Mouse (Mus musculus): ENCODE data around the gene Gm36176. TPM values are rescaled to one million over a fixed set of nuclear protein-coding genes. Genes with fewer than 3 reads are reported as not detected.
A peak's percentile ranks its signal among the peaks of the same experiment; 100 is the strongest.

The Gm36176 gene
- polyA plus RNA-seq, 1 experiment from 2014 or later = not detected

DNA sequence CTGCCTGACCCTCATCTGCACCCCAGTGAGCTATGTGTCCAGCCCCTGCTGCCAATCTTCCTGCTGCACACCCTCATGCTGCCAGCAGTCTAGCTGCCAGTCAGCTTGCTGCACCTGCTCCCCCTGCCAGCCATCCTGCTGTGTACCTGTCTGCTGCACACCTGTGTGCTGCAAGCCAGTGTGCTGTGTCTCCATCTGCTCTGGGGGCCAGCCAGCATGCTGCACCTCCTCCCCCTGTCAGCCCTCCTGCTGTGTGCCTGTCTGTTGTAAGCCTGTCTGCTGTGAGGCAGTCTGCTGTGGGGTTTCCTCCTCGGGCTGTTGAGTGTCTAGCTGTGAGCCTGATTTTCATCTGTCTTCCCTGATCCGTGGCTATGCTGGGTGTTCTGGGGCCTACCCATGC lies 358 bp downstream of the Gm36176 start:
- H3K9me3 ChIP-seq (ENCODE audit: low read length) = no peaks in the 10 kb centered on the region; the same call in 1 of the 2 replicates
- WGBS = 20% methylated on average over 2 of the region's 2 CpGs
- TF ChIP-seq CTCF (IDR thresholded peaks at IDR 0.05) = no peak
- no peak for TF ChIP-seq EP300 (IDR thresholded peaks at IDR 0.05)
- H3K27me3 ChIP-seq (replicated peaks; ENCODE audit: insufficient read depth, low read length) = no peaks in the 10 kb centered on the region
- no peak overlapping the region for H3K4me2 ChIP-seq (replicated peaks; ENCODE audit: low read depth, low read length)
- no peak for ATAC-seq
- H3K27ac ChIP-seq (ENCODE audit: low read length) = no peak overlapping the region
- H3K36me3 ChIP-seq (ENCODE audit: insufficient read depth, low read length) = no peaks in the 10 kb centered on the region
- no peak for DNase-seq (ENCODE audit: low spot score)
- no peak overlapping the region for H3K9ac ChIP-seq (replicated peaks; ENCODE audit: low read depth)
- H3K4me3 ChIP-seq (ENCODE audit: low read depth, low read length) = no peak overlapping the region
- no peaks in the 10 kb centered on the region for H3K4me1 ChIP-seq (ENCODE audit: insufficient read depth, low read depth, low read length)

DNA sequence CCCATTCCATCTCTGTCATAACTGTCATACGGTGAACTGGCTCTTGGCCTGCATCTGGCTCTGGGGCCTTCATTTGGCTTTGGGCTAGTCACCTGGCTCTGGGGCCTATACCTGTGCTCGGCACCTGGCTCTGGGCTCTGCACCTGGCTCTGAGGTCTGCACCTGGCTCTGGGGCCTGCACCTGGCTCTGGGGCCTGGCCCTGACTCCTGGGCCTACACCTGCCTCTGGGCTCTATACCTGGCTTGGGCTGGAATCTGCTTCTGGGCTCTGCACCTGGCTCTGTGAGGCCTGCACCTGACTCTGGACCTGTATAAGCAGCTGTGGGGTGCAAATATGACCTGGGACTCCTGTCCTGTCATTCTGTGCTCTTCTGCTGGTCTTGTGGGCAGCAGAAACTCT lies 935 bp downstream of the Gm36176 start:
- Histone ChIP-seq H3K36me3 (ENCODE audit: insufficient read depth, low read length) (no peaks in the 10 kb centered on the region), H3K4me3 (ENCODE audit: low read depth, low read length) (no peak overlapping the region), H3K9me3 (ENCODE audit: low read length) (no peaks in the 10 kb centered on the region; the same call in 1 of the 2 replicates), H3K4me1 (ENCODE audit: insufficient read depth, low read depth, low read length) (no peaks in the 10 kb centered on the region), H3K27me3 (replicated peaks; ENCODE audit: insufficient read depth, low read length) (no peaks in the 10 kb centered on the region), H3K4me2 (replicated peaks; ENCODE audit: low read depth, low read length) (no peak overlapping the region), H3K27ac (ENCODE audit: low read length) (no peak overlapping the region), H3K9ac (replicated peaks; ENCODE audit: low read depth) (no peak overlapping the region)
- WGBS = 75% methylated on average over 2 of the region's 2 CpGs
- ATAC-seq (no peak), DNase-seq (ENCODE audit: low spot score) (no peak)
- TF ChIP-seq CTCF (IDR thresholded peaks at IDR 0.05) (no peak), EP300 (IDR thresholded peaks at IDR 0.05) (no peak)

DNA sequence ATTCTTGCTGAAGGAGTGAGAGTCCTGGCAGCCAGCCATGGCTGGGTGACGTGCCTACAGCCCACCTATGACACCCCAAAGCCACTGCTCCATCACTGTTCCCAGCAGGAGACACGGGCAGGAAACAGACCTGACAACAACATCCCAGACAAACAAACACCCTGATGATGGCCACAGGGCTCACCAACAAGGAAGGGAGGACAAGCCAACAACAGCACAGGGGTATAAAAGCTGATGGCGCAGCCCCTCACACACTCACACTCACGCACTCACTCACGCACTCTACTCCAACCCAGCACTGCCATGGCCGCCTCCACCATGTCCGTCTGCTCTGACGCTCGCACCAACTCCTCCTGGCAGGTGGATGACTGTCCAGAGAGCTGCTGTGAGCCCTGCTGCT lies 6.0 kb downstream of the Gm36176 start, which contains the start of gene Gm10318:
Gm10318 (plus strand) TSS at position 301 of the 400 bp plus-strand sequence.
- Histone ChIP-seq H3K9me3 (ENCODE audit: low read length) (no peaks in the 10 kb centered on the region), H3K4me2 (replicated peaks; ENCODE audit: low read depth, low read length) (no peak within 1 kb of the TSS), H3K27ac (ENCODE audit: low read length) (no peak within 1 kb of the TSS), H3K9ac (replicated peaks; ENCODE audit: low read depth) (no peak within 1 kb of the TSS), H3K27me3 (replicated peaks; ENCODE audit: insufficient read depth, low read length) (no peaks in the 10 kb centered on the region), H3K36me3 (ENCODE audit: insufficient read depth, low read length) (no peaks in the 10 kb centered on the region), H3K4me1 (ENCODE audit: insufficient read depth, low read depth, low read length) (no peaks in the 10 kb centered on the region), H3K4me3 (ENCODE audit: low read depth, low read length) (no peak within 1 kb of the TSS)
- DNase-seq (ENCODE audit: low spot score) (no peak), ATAC-seq (no peak)
- 53% methylated on average over 8 of the region's 9 CpGs for WGBS
- TF ChIP-seq CTCF (IDR thresholded peaks at IDR 0.05) (no peak), EP300 (IDR thresholded peaks at IDR 0.05) (no peak)

DNA sequence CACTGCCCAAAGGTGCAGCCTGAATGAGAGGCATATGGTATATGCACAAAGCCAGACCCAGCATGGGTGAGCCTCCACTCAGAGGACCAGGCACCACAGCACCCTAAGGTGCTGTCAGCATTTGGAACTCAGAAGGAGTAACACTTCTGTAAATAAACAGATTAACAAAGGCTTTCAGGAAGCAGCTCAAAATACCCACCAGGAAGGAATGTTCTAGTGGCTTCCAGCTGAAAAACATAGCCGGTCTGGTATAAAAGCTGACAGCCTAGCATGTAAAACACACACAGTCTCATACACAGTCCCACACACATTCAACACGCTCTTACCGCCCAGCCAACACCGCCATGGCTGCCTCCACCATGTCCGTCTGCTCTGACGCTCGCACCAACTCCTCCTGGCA lies 15.1 kb downstream of the Gm36176 start, which contains the start of gene Gm3285:
Gm3285 (plus strand) TSS at position 301 of the 400 bp plus-strand sequence.
- no peak within 1 kb of the TSS for H3K9ac ChIP-seq (replicated peaks; ENCODE audit: low read depth)
- WGBS = 35% methylated on average over 7 of the region's 7 CpGs
- H3K9me3 ChIP-seq (ENCODE audit: low read length) = no peaks in the 10 kb centered on the region
- no peak within 1 kb of the TSS for H3K27ac ChIP-seq (ENCODE audit: low read length)
- no peaks in the 10 kb centered on the region for H3K36me3 ChIP-seq (ENCODE audit: insufficient read depth, low read length)
- DNase-seq (ENCODE audit: low spot score) (no peak), ATAC-seq (no peak)
- no peak within 1 kb of the TSS for H3K4me3 ChIP-seq (ENCODE audit: low read depth, low read length)
- no peaks in the 10 kb centered on the region for H3K27me3 ChIP-seq (replicated peaks; ENCODE audit: insufficient read depth, low read length)
- no peaks in the 10 kb centered on the region for H3K4me1 ChIP-seq (ENCODE audit: insufficient read depth, low read depth, low read length)
- no peak within 1 kb of the TSS for H3K4me2 ChIP-seq (replicated peaks; ENCODE audit: low read depth, low read length)
- no peak for TF ChIP-seq EP300 (IDR thresholded peaks at IDR 0.05)
- no peak for TF ChIP-seq CTCF (IDR thresholded peaks at IDR 0.05)

GRCm38 (mm10) chr10:77864067-77864761 lies 17.6 kb downstream of the Gm36176 start:
- H3K36me3 ChIP-seq (ENCODE audit: insufficient read depth, low read length) = no peaks in the 10 kb centered on the region
- WGBS = 26% methylated on average over 14 of the region's 14 CpGs
- peaks cover 8% of the 10 kb centered on the region; the same call in 1 of the 2 replicates for H3K27me3 ChIP-seq (replicated peaks; ENCODE audit: insufficient read depth, low read length)
- ATAC-seq (peak; percentile 90), DNase-seq (ENCODE audit: low spot score) (peak; percentile 75)
- H3K27ac ChIP-seq (ENCODE audit: low read length) = no peak overlapping the region
- H3K9ac ChIP-seq (replicated peaks; ENCODE audit: low read depth) = no peak overlapping the region
- no peaks in the 10 kb centered on the region for H3K9me3 ChIP-seq (ENCODE audit: low read length)
- no peak for TF ChIP-seq EP300 (IDR thresholded peaks at IDR 0.05)
- no peak for TF ChIP-seq CTCF (IDR thresholded peaks at IDR 0.05)
- 0 out of 2 replicates have a peak overlapping the region, but pooled peaks have one; percentile 27 for H3K4me2 ChIP-seq (replicated peaks; ENCODE audit: low read depth, low read length)
- H3K4me3 ChIP-seq (ENCODE audit: low read depth, low read length) = no peak overlapping the region
- H3K4me1 ChIP-seq (ENCODE audit: insufficient read depth, low read depth, low read length) = no peaks in the 10 kb centered on the region

- H3K4me2 ChIP-seq (replicated peaks; ENCODE audit: low read depth, low read length) = 0 out of 2 replicates have a peak overlapping the region, but pooled peaks have one; percentile 27
- ATAC-seq = no peak
- WGBS = 29% methylated on average over 11 of the region's 11 CpGs
- H3K9ac ChIP-seq (replicated peaks; ENCODE audit: low read depth) = no peak overlapping the region
- no peak for DNase-seq (ENCODE audit: low spot score)
- TF ChIP-seq EP300 (IDR thresholded peaks at IDR 0.05) (no peak), CTCF (IDR thresholded peaks at IDR 0.05) (no peak)
- no peak overlapping the region for H3K27ac ChIP-seq (ENCODE audit: low read length)
- H3K36me3 ChIP-seq (ENCODE audit: insufficient read depth, low read length) = no peaks in the 10 kb centered on the region
- no peaks in the 10 kb centered on the region for H3K9me3 ChIP-seq (ENCODE audit: low read length)
- H3K27me3 ChIP-seq (replicated peaks; ENCODE audit: insufficient read depth, low read length) = peaks cover 8% of the 10 kb centered on the region; the same call in 1 of the 2 replicates
- no peak overlapping the region for H3K4me3 ChIP-seq (ENCODE audit: low read depth, low read length)
- no peaks in the 10 kb centered on the region for H3K4me1 ChIP-seq (ENCODE audit: insufficient read depth, low read depth, low read length)
These were observed 18.1 kb downstream of the Gm36176 start for GRCm38 (mm10) chr10:77864762-77865143.
